Mouse (Mus musculus): ENCODE data around the gene Car2.

DNA sequence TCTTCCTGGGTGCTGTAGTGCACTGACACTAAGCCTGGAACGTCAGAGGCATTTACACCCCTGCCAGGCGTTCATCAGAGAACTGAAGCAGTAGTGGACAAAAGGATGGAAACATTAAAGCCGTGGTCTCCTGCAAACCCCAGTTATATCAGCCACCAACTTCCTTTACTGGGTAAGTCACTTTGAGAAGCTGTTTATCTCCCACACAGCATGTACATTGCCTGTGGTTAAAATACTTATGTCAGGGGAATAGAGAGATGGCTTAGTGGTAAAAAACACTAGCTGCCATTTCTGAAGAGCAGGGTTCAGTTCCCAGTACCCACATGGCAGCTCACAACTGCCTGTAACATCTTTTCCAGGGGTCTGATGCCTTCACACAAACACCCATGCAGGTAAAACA is 58.6 kb downstream of the Car2 start:
- no peak for TF ChIP-seq POLR2A (IDR thresholded peaks at IDR 0.05; ENCODE audit: control insufficient read depth, low read depth, low read length)
- no peak for TF ChIP-seq CTCF (IDR thresholded peaks at IDR 0.05; ENCODE audit: control insufficient read depth, insufficient read depth, insufficient replicate concordance, low read depth, low read length)
